Mouse (Mus musculus) cerebellum, adult 18-20 months (tissue): ENCODE measurements around the gene Shld2.

Experiments used
- DNase-seq, 2 experiments: peaks; one replicate each; pipeline ENCODE4 v3.0.0; 2021

The Shld2 gene

DNA sequence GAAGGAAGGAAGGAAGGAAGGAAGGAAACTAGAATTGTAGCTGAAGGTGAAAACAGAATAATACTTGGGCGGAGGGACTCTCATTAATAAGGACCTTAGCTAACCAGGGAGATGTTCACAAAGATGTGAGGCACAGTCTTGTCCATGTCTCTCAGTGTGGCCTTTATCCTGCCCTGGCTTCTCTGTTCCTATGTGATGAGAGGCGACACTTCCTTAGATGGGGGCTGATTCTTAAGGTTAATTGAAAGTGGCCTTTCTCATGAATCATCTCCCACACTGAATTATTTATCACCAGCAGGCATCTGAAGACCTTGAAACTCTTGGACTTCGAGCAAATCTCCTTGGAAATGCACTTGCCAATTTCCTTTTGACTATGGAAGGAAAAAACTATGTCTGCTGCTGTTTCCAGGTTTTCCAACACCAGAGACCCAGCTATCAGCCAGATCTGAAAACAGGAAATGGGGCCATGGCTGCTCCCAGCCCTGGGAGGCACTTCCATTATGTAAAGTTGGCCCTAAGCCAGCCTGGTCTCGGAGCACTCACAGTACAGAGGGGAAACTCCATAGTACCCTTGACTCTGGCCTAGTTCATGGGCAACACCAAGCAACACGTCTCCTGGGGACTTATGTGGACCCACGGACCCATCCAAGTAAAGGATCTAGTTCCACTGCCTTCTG is 94.7 kb downstream of the Shld2 start:
- DNase-seq, result no peak

DNA sequence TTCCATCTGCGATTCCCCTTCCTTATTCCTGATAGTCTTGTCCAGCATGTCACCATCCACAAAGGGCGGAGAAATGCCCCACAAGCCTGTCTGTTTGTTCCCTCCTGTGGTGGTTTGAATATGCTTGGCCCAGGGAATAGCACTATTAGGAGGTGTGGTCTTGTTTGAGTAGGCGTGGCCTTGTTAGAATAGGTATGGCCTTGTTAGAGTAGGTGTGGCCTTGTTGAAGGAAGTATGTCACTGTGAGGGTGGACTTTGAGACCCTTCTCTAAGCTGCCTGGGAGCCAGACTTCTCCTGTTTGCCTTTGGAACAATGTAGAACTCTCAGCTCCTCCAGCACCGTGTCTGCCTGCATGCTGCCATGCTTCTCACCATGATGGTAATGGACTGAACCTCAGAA is 100.4 kb downstream of the Shld2 start:
- DNase-seq, result no peak

DNA sequence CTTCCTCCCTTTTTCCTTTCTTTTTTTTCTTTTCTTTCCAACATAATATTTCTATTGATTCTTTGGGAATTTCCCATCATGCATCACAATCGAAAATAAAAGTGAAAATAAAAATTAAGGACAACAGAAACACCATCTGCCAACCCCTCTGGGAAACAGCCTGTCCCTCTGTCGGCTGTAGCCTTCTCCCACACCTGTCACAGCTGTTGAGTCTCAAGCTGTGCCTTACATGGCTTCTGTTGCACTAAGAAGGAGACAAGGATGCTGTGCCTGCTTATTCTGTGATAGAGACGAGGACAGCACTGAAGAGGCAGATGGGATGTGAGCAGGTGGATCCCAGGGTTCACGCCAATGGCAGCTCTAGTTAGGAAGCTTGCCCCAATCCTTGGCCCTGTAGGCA is 101.2 kb downstream of the Shld2 start:
- no peak for DNase-seq

DNA sequence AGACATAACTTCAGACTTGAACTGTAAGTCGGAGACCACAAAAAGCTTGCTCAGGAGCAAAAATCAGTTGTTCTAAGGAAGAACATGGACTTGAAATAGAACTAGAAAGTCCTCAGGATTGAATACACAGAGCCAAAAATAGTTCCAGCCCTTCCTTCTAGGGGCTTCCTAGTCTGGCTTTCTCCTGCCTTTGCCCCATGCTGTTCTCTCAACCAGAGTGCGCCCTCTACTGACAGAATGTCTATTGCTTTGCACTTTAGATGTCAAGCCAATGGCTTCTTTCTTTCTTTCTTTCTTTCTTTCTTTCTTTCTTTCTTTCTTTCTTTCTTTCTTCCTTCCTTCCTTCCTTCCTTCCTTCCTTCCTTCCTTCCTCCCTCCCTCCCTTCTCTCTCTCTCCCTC is 101.6 kb downstream of the Shld2 start:
- peak; percentile 58 to 60 for DNase-seq

DNA sequence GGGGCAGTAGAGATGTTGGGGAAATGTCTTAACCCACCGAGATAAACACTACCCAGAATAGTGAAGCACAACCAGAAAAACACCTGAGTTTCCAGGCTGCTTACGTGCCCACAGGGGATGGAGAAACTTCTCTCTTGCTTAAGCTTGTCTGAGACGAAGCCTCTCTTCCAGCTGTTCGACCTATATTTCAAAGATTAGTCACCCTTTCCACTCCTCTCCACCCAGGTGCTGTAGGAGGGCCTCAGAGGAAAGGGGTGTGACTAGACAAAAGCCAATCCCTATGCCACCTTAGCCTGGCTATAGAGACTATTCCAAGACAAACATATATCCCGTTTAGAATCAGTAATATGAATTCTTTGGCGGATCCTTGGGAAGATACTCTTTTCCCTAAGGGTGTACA is 102.3 kb downstream of the Shld2 start:
- DNase-seq, result no peak

DNA sequence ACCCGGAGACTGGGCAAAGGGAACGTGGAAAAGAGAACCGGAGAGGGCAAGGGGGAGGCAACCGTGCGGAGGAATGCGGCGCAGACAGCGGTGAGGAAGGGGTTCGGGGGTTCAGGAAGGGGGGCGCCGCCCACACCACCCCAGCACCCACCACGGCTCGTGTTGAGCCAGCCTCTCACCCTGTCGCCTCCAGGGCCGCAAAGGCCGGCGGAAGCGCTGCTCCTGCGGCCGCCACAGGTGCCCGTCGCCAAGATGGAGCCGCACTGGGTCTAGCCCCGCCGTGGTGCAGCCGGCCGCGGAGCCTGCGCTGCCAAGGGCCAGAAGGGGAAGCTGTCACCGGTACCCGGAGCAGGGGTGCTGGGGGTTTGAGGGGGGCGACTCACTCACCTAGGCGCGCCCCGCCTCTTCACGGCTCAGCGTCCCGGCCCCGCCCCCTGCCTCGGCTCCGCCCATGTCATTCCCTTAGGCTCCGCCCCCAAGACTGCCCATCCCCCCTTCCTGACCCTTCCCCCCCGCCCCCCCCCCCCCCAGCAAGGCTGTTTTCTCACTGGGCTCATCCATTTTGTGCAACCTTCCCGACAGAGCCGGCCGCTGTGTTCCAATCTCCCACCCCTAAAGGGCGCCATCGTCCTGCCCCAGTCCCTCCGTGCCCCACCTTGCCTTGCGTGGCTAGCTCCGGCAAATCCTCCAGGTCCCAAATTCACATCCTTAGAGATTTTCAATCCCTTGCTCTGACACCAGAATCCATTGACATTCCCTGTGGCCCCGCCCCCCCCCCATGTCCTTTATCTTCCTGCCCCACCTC is 108.9 kb downstream of the Shld2 start, which contains the start of gene Gprin2:
TSS of gene Gprin2 (minus strand) at position 423 of the 805 bp plus-strand sequence.
- DNase-seq, result peak; percentile 58 to 76

DNA sequence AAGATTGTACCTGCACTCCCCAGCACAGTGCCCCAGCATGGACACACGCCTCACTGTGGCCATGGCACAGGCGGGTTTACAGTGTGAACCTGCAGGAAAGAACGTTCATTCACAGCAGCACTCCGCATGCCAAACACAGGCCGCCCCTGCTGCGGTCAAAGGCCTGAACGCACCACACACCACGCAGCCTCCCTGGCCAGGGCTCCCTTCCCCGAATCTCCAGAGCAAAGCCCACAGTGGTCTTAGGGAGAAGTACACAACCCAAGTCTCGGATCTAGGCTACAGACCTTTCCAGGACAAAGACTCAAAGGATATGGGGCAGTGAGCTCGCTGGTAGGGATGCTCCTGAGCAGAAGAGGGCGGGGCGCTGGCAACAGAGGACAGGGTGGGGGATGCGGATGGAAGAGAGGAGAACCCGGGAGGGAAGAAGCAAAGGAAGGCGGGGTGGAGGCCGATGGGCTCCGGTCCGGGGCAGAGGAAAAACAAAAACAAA is 109.5 kb downstream of the Shld2 start:
- DNase-seq, result peak; percentile 64 to 76

DNA sequence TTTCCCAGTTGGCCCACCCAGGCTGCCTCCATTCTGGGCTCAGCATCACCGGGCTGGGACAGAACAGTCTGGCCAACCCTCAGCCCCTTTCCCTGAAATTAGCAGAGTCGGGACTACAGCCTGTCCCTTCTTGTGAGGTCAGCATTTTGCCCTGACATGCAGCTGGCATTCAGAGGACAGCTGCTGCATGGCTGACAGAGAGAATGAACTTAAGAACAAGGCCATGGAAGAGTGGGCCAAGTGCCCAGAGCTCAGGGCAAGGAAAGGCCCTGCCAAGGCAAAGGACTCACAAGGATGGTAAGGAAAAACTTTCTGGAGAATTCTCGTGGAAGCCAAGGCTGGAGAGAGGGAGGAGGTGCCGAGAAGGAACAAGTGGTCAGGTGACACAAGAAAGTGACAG is 113.6 kb downstream of the Shld2 start:
- DNase-seq, result no peak

DNA sequence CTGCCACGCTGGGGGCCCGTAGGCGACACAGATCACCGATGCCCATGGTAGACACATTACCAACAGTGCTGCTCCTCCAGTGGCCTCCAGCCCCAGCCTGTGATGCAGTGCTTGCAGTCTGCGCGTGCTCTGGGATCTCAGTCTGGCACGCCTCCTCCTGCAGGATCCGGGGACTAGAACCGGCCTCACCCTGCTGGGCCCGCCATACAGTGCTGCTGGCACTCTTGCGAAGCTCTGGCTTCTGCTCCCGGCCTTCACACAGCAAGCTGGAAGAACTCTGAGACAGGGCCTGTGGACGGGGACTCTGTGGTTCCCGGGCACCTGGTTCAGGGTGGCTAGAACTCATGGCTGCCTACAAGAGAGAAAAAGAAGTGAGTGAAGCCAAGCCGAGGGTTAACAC is 114.8 kb downstream of the Shld2 start:
- DNase-seq, result peak; percentile 27 to 35

DNA sequence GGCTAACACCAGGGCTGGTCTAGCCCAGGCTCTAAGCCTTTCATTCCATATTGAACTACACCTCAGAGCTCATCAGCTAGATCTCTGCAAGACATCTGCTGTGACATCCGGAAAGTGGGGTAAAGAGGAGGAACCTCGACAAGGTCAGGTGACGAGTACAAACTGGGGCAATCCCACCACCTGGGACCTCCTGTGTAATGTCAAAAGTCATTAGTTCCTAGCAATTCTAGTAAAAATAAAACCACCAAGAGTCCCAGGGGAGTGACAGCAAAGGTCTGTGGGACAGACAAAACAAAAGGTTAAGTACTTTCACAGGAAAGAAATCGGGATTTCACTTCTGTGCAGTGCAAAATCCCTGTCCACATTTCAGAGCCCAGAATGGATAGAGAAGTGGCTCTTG is 116.4 kb downstream of the Shld2 start:
- DNase-seq, result no peak

DNA sequence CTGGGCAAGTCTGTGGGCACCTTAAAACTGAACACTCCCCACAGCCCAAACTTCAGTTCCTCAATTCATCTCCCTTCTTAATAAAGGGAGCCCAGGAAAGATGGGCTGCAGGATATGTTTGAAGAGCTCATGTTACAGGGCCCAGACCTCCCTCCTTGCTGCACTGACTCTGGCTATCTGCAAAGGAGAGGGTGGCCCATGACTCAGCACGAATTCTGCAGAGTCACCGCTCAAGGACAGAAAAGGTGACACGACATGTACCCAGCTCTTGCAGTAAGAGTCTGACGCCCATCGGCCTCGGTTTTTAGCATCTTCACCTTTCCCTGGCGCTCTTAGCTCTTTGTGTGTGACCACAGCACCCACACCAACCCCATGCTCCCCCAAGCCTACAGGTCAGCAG is 119.9 kb downstream of the Shld2 start:
- DNase-seq, result no peak

DNA sequence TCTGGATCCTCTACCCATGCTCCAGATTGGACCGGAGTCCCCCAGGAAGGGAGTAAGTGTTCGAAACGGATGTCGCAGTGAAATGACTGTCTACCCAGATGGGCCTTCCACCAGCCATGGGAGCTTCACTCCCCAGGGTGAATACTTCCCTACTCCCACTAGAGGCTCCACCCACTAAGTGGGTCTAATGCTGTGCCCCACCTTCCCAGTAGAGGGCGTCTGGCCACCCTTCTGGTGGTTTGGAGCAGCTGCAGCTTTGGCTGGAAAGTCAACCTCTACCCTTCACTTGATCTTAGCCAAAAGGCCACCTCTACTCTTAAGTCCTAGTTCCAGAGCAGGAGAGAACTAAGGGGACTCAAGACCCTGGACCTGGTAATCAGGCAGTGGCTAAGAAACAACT is 121.7 kb downstream of the Shld2 start:
- DNase-seq, result peak; percentile 47 to 54
